Mouse (Mus musculus): ENCODE measurements around the gene Tsen2. TPM values are rescaled to one million over a fixed set of nuclear protein-coding genes. Genes with fewer than 3 reads are reported as not detected.

Gene Tsen2
- polyA plus RNA-seq, 1 experiment from 2014 or later, result 30.9 TPM

GRCm38 (mm10) chr6:115610301-115610700, 65.8 kb downstream of the Tsen2 start:
- no peak overlapping the region for H3K4me3 ChIP-seq (ENCODE audit: low read depth, low read length)
- no peaks in the 10 kb centered on the region for H3K9me3 ChIP-seq (ENCODE audit: low read depth, low read length)
- no peak overlapping the region for H3K4me2 ChIP-seq
- peaks cover 63% of the 10 kb centered on the region for H3K36me3 ChIP-seq (ENCODE audit: insufficient read depth)
- ATAC-seq (ENCODE audit: insufficient read depth) (no peak), DNase-seq (no peak)
- no peaks in the 10 kb centered on the region for H3K27me3 ChIP-seq (ENCODE audit: insufficient read depth, low read length)
- no peak for TF ChIP-seq CTCF (IDR thresholded peaks at IDR 0.05; ENCODE audit: low read depth)
- no peaks in the 10 kb centered on the region for H3K4me1 ChIP-seq (ENCODE audit: insufficient read depth)
- no peak overlapping the region for H3K27ac ChIP-seq (ENCODE audit: low read depth)
- WGBS, result 90% methylated on average over 5 of the region's 5 CpGs
- H3K9ac ChIP-seq, result no peak overlapping the region

- Histone ChIP-seq H3K9ac (no peak overlapping the region), H3K4me3 (ENCODE audit: low read depth, low read length) (no peak overlapping the region), H3K4me2 (no peak overlapping the region), H3K9me3 (ENCODE audit: low read depth, low read length) (no peaks in the 10 kb centered on the region), H3K27me3 (ENCODE audit: insufficient read depth, low read length) (no peaks in the 10 kb centered on the region), H3K36me3 (ENCODE audit: insufficient read depth) (peaks cover 90% of the 10 kb centered on the region), H3K27ac (ENCODE audit: low read depth) (no peak overlapping the region), H3K4me1 (ENCODE audit: insufficient read depth) (no peaks in the 10 kb centered on the region)
- TF ChIP-seq CTCF (IDR thresholded peaks at IDR 0.05; ENCODE audit: low read depth), result no peak
- ATAC-seq (ENCODE audit: insufficient read depth) (no peak), DNase-seq (no peak)
Measured at GRCm38 (mm10) chr6:115613793-115614192, 69.3 kb downstream of the Tsen2 start.

GRCm38 (mm10) chr6:115615983-115616382, 71.5 kb downstream of the Tsen2 start:
- ATAC-seq (ENCODE audit: insufficient read depth) (no peak), DNase-seq (no peak)
- no peak for TF ChIP-seq CTCF (IDR thresholded peaks at IDR 0.05; ENCODE audit: low read depth)
- Histone ChIP-seq H3K9ac (no peak overlapping the region), H3K9me3 (ENCODE audit: low read depth, low read length) (no peaks in the 10 kb centered on the region), H3K27me3 (ENCODE audit: insufficient read depth, low read length) (no peaks in the 10 kb centered on the region), H3K4me2 (no peak overlapping the region), H3K27ac (ENCODE audit: low read depth) (no peak overlapping the region), H3K4me3 (ENCODE audit: low read depth, low read length) (no peak overlapping the region), H3K4me1 (ENCODE audit: insufficient read depth) (no peaks in the 10 kb centered on the region), H3K36me3 (ENCODE audit: insufficient read depth) (peaks cover 99% of the 10 kb centered on the region)
- 75% methylated on average over 3 of the region's 3 CpGs for WGBS

- H3K9me3 ChIP-seq (ENCODE audit: low read depth, low read length), result no peaks in the 10 kb centered on the region
- no peaks in the 10 kb centered on the region for H3K27me3 ChIP-seq (ENCODE audit: insufficient read depth, low read length)
- H3K9ac ChIP-seq, result no peak overlapping the region
- no peak for DNase-seq
- no peak for ATAC-seq (ENCODE audit: insufficient read depth)
- no peak overlapping the region for H3K4me3 ChIP-seq (ENCODE audit: low read depth, low read length)
- H3K4me1 ChIP-seq (ENCODE audit: insufficient read depth), result no peaks in the 10 kb centered on the region
- TF ChIP-seq CTCF (IDR thresholded peaks at IDR 0.05; ENCODE audit: low read depth), result no peak
- H3K4me2 ChIP-seq, result no peak overlapping the region
- H3K36me3 ChIP-seq (ENCODE audit: insufficient read depth), result peaks cover 99% of the 10 kb centered on the region
- WGBS, result 81% methylated on average over 10 of the region's 10 CpGs
- no peak overlapping the region for H3K27ac ChIP-seq (ENCODE audit: low read depth)
Measured at GRCm38 (mm10) chr6:115619818-115620217, 75.4 kb downstream of the Tsen2 start.

GRCm38 (mm10) chr6:115620942-115621341, 76.5 kb downstream of the Tsen2 start:
- Histone ChIP-seq H3K9ac (no peak overlapping the region), H3K27ac (ENCODE audit: low read depth) (no peak overlapping the region), H3K27me3 (ENCODE audit: insufficient read depth, low read length) (no peaks in the 10 kb centered on the region), H3K9me3 (ENCODE audit: low read depth, low read length) (no peaks in the 10 kb centered on the region), H3K36me3 (ENCODE audit: insufficient read depth) (peaks cover 100% of the 10 kb centered on the region), H3K4me2 (no peak overlapping the region), H3K4me1 (ENCODE audit: insufficient read depth) (no peaks in the 10 kb centered on the region), H3K4me3 (ENCODE audit: low read depth, low read length) (no peak overlapping the region)
- no peak for TF ChIP-seq CTCF (IDR thresholded peaks at IDR 0.05; ENCODE audit: low read depth)
- no peak for ATAC-seq (ENCODE audit: insufficient read depth)
- DNase-seq, result no peak
- WGBS, result 69% methylated on average over 1 of the region's 1 CpGs

- no peak for TF ChIP-seq CTCF (IDR thresholded peaks at IDR 0.05; ENCODE audit: low read depth)
- no peaks in the 10 kb centered on the region for H3K4me1 ChIP-seq (ENCODE audit: insufficient read depth)
- no peak overlapping the region for H3K4me3 ChIP-seq (ENCODE audit: low read depth, low read length)
- ATAC-seq (ENCODE audit: insufficient read depth) (no peak), DNase-seq (no peak)
- H3K27me3 ChIP-seq (ENCODE audit: insufficient read depth, low read length), result no peaks in the 10 kb centered on the region
- H3K9ac ChIP-seq, result no peak overlapping the region
- H3K27ac ChIP-seq (ENCODE audit: low read depth), result no peak overlapping the region
- no peak overlapping the region for H3K4me2 ChIP-seq
- peaks cover 94% of the 10 kb centered on the region for H3K36me3 ChIP-seq (ENCODE audit: insufficient read depth)
- H3K9me3 ChIP-seq (ENCODE audit: low read depth, low read length), result no peaks in the 10 kb centered on the region
- WGBS, result 87% methylated on average over 5 of the region's 5 CpGs
Measured at GRCm38 (mm10) chr6:115626121-115626520, 81.7 kb downstream of the Tsen2 start.

Other genes starting within 250 kb of the Tsen2 start
- 2.2 and 2.5 TPM in 2 replicates for gene Pparg, start 183.7 kb upstream of the Tsen2 start, polyA plus RNA-seq (2014; fragmentation: Nextera tagmentation; extraction: Ambion mirVana)
- gene Mkrn2os, start 47.9 kb downstream of the Tsen2 start, polyA plus RNA-seq (2014; fragmentation: Nextera tagmentation; extraction: Ambion mirVana), result 0.58 and 0.86 TPM in 2 replicates
- gene Mkrn2, start 57.2 kb downstream of the Tsen2 start, polyA plus RNA-seq (2014; fragmentation: Nextera tagmentation; extraction: Ambion mirVana), result 25.8 and 29.6 TPM in 2 replicates
- 121 and 122 TPM in 2 replicates for gene Raf1, start 132.0 kb downstream of the Tsen2 start, polyA plus RNA-seq (2014; fragmentation: Nextera tagmentation; extraction: Ambion mirVana)
- 2.2 and 2.4 TPM in 2 replicates for gene Tmem40, start 217.7 kb downstream of the Tsen2 start, polyA plus RNA-seq (2014; fragmentation: Nextera tagmentation; extraction: Ambion mirVana)
- 38.3 and 46.3 TPM in 2 replicates for gene Cand2, start 229.9 kb downstream of the Tsen2 start, polyA plus RNA-seq (2014; fragmentation: Nextera tagmentation; extraction: Ambion mirVana)

Data from lung, embryonic 14.5 days (tissue).